Mouse (Mus musculus): Measurements from ENCODE around the gene Mtmr3.
A peak's percentile ranks its signal among the peaks of the same experiment; 100 is the strongest.

DNA sequence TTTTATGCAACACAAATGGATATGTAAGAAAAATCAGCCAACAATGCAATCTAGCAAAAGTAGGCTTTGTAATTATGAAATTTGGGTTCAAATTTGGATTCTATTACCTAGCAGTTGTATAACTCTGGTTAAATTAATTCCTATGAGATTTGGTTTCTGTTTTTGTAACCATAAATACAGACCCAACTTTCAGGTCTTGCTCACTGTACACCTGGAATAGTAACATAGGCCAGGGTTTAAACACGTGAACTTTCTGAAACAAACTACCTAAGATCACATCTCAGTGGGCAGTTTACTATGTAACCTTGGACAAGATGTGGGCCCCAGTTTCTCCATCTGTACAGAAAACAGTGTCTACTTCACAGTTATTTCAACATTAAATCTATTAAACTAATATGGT is 157.3 kb downstream of the Mtmr3 start:
- TF ChIP-seq CTCF (conservative IDR thresholded peaks at IDR 0.05 in 1 of 2, IDR thresholded peaks at IDR 0.05 in 1 of 2; ENCODE audit: low read depth in 2 of 2, low read length in 2 of 2) = no peak
- peak; percentile 66; the same call in 1 of the 2 replicates for TF ChIP-seq RCOR1 (conservative IDR thresholded peaks at IDR 0.05; ENCODE audit: low read depth, low read length)
- peak; percentile 52 for TF ChIP-seq EP300 (IDR thresholded peaks at IDR 0.05; ENCODE audit: low read length)
- no peak for TF ChIP-seq USF1 (IDR thresholded peaks at IDR 0.05; ENCODE audit: low read depth, low read length)
- no peak for TF ChIP-seq POLR2A (IDR thresholded peaks at IDR 0.05; ENCODE audit: low read depth, low read length)
- TF ChIP-seq NRF1 (IDR thresholded peaks at IDR 0.05; ENCODE audit: low read depth, low read length) = no peak
- TF ChIP-seq HCFC1 (IDR thresholded peaks at IDR 0.05; ENCODE audit: low read depth, low read length) = no peak
- no peak for TF ChIP-seq E2F4 (IDR thresholded peaks at IDR 0.05; ENCODE audit: insufficient replicate concordance, low read depth, low read length)
- TF ChIP-seq CHD2 (IDR thresholded peaks at IDR 0.05; ENCODE audit: low read length) = no peak
- TF ChIP-seq CHD1 (IDR thresholded peaks at IDR 0.05; ENCODE audit: low read depth, low read length) = no peak
- TF ChIP-seq GABPA (IDR thresholded peaks at IDR 0.05; ENCODE audit: insufficient replicate concordance, low read depth, low read length) = no peak
- no peak for TF ChIP-seq RAD21 (IDR thresholded peaks at IDR 0.05; ENCODE audit: low read depth, low read length)

All from CH12.LX (cell line).